Mouse (Mus musculus) CH12.LX (cell line): Measurements from ENCODE around the gene Cd59a. TPM values are rescaled to one million over a fixed set of nuclear protein-coding genes. Genes with fewer than 3 reads are reported as not detected.

ENCODE experiments used
- DNase-seq: peaks from one replicate; pipeline ENCODE4 v3.0.0-alpha.2; 2013; ENCODE audit errors: extremely low read depth
- H3K27ac ChIP-seq: 2 replicates; pipeline ENCODE4 v1.5.1; 2012; ENCODE audit warnings: low read depth, mild to moderate bottlenecking, control low read depth, moderate library complexity; ENCODE audit not compliant: insufficient read depth
- H3K27me3 ChIP-seq: replicated peaks from 2 replicates; pipeline ENCODE3; 2012; ENCODE audit warnings: inconsistent platforms
- H3K36me3 ChIP-seq, 2 experiments: replicated peaks in 1 of 2; 2 replicates each; pipeline versions ENCODE3 to v1.6.1; 2012; ENCODE audit warnings: inconsistent platforms in 1 of 2, low read length in 1 of 2, mild to moderate bottlenecking in 1 of 2, mixed read lengths in 1 of 2, moderate library complexity in 1 of 2; ENCODE audit not compliant: control insufficient read depth in 1 of 2, insufficient read depth in 1 of 2
- H3K4me1 ChIP-seq, 2 experiments: 2 replicates each; pipeline ENCODE4 v1.6.1; 2012; ENCODE audit warnings: inconsistent platforms in 1 of 2, moderate library complexity in 1 of 2; ENCODE audit not compliant: insufficient read depth in 2 of 2, control insufficient read depth in 1 of 2
- H3K4me2 ChIP-seq: 2 replicates; pipeline ENCODE4 v1.6.1; 2012; ENCODE audit warnings: low read depth, mild to moderate bottlenecking, control low read depth; ENCODE audit not compliant: poor library complexity, insufficient read depth, severe bottlenecking
- H3K4me3 ChIP-seq, 3 experiments: fragments of 150-350 bp in 1 of 3; sonication (generic) in 1 of 3; replicated peaks in 1 of 3; 2 replicates each; pipeline versions ENCODE3 to v1.5.1; 2011 to 2012; ENCODE audit warnings: low read depth in 2 of 3, low read length in 2 of 3, mild to moderate bottlenecking in 2 of 3, moderate library complexity in 2 of 3, control low read depth in 1 of 3, improper control_type of control experiment in 1 of 3, inconsistent platforms in 1 of 3, mixed read lengths in 1 of 3; ENCODE audit not compliant: poor library complexity in 1 of 3
- H3K79me2 ChIP-seq: replicated peaks from 2 replicates; pipeline ENCODE4 v1.6.1; 2012; ENCODE audit warnings: mild to moderate bottlenecking, moderate library complexity; ENCODE audit not compliant: control insufficient read depth, poor library complexity, insufficient read depth, severe bottlenecking; ENCODE audit errors: extremely low read depth
- H3K9ac ChIP-seq: 2 replicates; pipeline ENCODE4 v1.6.1; 2012; ENCODE audit warnings: low read depth, mild to moderate bottlenecking, control low read depth, moderate library complexity; ENCODE audit not compliant: insufficient read depth
- H3K9me3 ChIP-seq: replicated peaks from 2 replicates; pipeline ENCODE3; 2012; ENCODE audit warnings: low read length, inconsistent platforms, mixed read lengths
- CHD1 ChIP-seq: IDR thresholded peaks from 2 replicates; pipeline ENCODE4 v1.6.1; 2012; ENCODE audit warnings: low read depth, low read length, improper control_type of control experiment, inconsistent platforms
- ETS1 ChIP-seq: conservative IDR thresholded peaks from 2 replicates; pipeline ENCODE4 v1.6.1; 2012; ENCODE audit warnings: low read depth, mild to moderate bottlenecking, inconsistent platforms, low read length, improper control_type of control experiment, moderate library complexity
- IRF4 ChIP-seq: IDR thresholded peaks from 2 replicates; pipeline ENCODE4 v1.6.1; 2014; ENCODE audit warnings: low read depth, mild to moderate bottlenecking, inconsistent platforms, low read length, improper control_type of control experiment
- JUND ChIP-seq: conservative IDR thresholded peaks from 2 replicates; pipeline ENCODE4 v1.6.1; 2011; ENCODE audit warnings: low read depth, low read length, improper control_type of control experiment
- KAT2A ChIP-seq: IDR thresholded peaks from 2 replicates; pipeline ENCODE4 v1.6.1; 2012; ENCODE audit warnings: low read length, improper control_type of control experiment, inconsistent platforms; ENCODE audit not compliant: insufficient replicate concordance
- MAFK ChIP-seq: IDR thresholded peaks from 2 replicates; pipeline ENCODE4 v1.6.1; 2011; ENCODE audit warnings: low read length, improper control_type of control experiment; ENCODE audit not compliant: insufficient replicate concordance
- MEF2A ChIP-seq: IDR thresholded peaks from 2 replicates; pipeline ENCODE4 v1.6.1; 2014; ENCODE audit warnings: low read depth, mild to moderate bottlenecking, inconsistent platforms, low read length, improper control_type of control experiment, borderline replicate concordance
- MXI1 ChIP-seq: IDR thresholded peaks from 2 replicates; pipeline ENCODE4 v1.6.1; 2011; ENCODE audit warnings: mild to moderate bottlenecking, low read depth, low read length, improper control_type of control experiment
- NELFE ChIP-seq: IDR thresholded peaks from 2 replicates; pipeline ENCODE4 v1.6.1; 2011; ENCODE audit warnings: low read depth, low read length, improper control_type of control experiment
- NRF1 ChIP-seq: IDR thresholded peaks from 2 replicates; pipeline ENCODE4 v1.6.1; 2014; ENCODE audit warnings: low read depth, mild to moderate bottlenecking, inconsistent platforms, low read length, improper control_type of control experiment, moderate library complexity
- PAX5 ChIP-seq: IDR thresholded peaks from 2 replicates; pipeline ENCODE4 v1.6.1; 2012; ENCODE audit warnings: low read length, inconsistent platforms, mixed read lengths
- POLR2A ChIP-seq: IDR thresholded peaks from 2 replicates; pipeline ENCODE4 v1.6.1; 2011; ENCODE audit warnings: low read depth, mild to moderate bottlenecking, improper control_type of control experiment, low read length
- POLR2AphosphoS2 ChIP-seq: IDR thresholded peaks from 2 replicates; pipeline ENCODE4 v1.6.1; 2011; ENCODE audit warnings: low read depth, low read length, improper control_type of control experiment
- RAD21 ChIP-seq: IDR thresholded peaks from 2 replicates; pipeline ENCODE4 v1.6.1; 2011; ENCODE audit warnings: low read depth, mild to moderate bottlenecking, low read length, improper control_type of control experiment, moderate library complexity
- TBP ChIP-seq: conservative IDR thresholded peaks from 2 replicates; pipeline ENCODE4 v1.6.1; 2011; ENCODE audit warnings: low read depth, low read length, improper control_type of control experiment
- ZMIZ1 ChIP-seq: IDR thresholded peaks from 2 replicates; pipeline ENCODE4 v1.6.1; 2012; ENCODE audit warnings: low read depth, mild to moderate bottlenecking, inconsistent platforms, low read length, improper control_type of control experiment
- dilution Hi-C: fragments of 300-500 bp; cut with MboI; formaldehyde crosslinking; loops from 2 replicates; pipeline ENCODE4 v1.14.3; 2020; ENCODE audit warnings: low sequenced_read_pairs; ENCODE audit not compliant: extremely low pct_unique_long_range_greater_than_20kb, extremely low pct_ligation_motif_present
- in situ Hi-C: fragments of 300-500 bp; cut with MboI; formaldehyde crosslinking; loops from 3 replicates; pipeline ENCODE4 v1.14.3; 2019; ENCODE audit warnings: low sequenced_read_pairs, low pct_ligation_motif_present, low pct_unique_long_range_greater_than_20kb, mixed read lengths
- polyA plus RNA-seq: library from polyadenylated mRNA; unstranded; fragments of >175 nt; gene quantifications from 2 replicates; pipeline ENCODE4 v1.2.1, GENCODE M21; 2012; ENCODE audit warnings: low read depth; ENCODE audit not compliant: insufficient read length
- total RNA-seq, 2 experiments: library from RNA; depleted of rRNA; stranded (reverse); fragments of 300-350 nt in 1 of 2; fragments of >200 nt in 1 of 2; gene quantifications; 2 replicates each; pipeline ENCODE4 v1.2.3; 2012 to 2014

The Cd59a gene
- total and polyA plus RNA-seq, 3 experiments: 4.5 to 6.6 (median 4.8) TPM

DNA sequence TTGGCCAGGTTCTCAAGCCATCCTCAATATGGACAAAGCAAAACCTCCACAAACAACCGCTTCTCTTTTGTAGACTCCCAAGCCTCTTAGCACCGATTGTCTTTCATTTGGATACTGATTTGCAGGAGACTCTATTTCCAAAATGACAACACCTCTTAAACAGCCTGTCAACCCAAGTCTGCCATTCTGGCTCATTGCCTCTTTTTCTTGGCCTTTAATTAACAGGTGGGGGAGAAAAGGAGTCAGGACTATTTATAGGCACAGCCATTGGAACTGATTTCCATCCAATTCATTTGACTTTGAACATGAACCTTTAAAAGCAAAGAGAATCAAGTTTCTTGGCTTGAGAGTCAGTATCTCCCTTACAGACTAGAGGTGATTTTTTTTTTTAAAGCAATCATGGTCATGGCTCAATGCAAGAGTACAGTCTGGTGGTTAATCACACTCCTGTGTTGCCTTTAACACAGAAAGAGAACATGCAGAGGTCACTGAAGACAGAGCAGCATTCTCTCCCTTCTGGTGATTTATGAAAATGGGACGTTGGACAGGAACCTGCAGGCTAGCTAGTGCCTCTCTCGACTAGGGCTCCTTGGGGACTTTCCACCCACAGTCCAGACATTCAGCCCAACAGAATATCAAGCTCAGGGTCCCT is 52.4 kb downstream of the Cd59a start:
- Histone ChIP-seq H3K27ac (no peak overlapping the region), H3K9me3 (no peaks in the 10 kb centered on the region), H3K79me2 (no peaks in the 10 kb centered on the region), H3K9ac (no peak overlapping the region), H3K4me3 (no peak overlapping the region), H3K4me1 (peaks cover 9 to 48% of the 10 kb centered on the region in 2 experiments), H3K36me3 (no peaks in the 10 kb centered on the region), H3K4me2 (no peak overlapping the region), H3K27me3 (no peaks in the 10 kb centered on the region)
- no peak for TF ChIP-seq PAX5
- no peak for TF ChIP-seq TBP
- TF ChIP-seq KAT2A: no peak
- no peak for TF ChIP-seq MEF2A
- TF ChIP-seq IRF4: no peak
- TF ChIP-seq POLR2A: no peak
- no peak for TF ChIP-seq RAD21
- TF ChIP-seq MAFK: no peak
- TF ChIP-seq ETS1: no peak
- no peak for TF ChIP-seq JUND
- TF ChIP-seq NELFE: no peak
- in situ Hi-C loops (loop anchor here (25.0 kb wide), 1 partner anchor 164 kb away; no protein-coding TSS in a partner anchor), dilution Hi-C loops (no loop called here)
- no peak for DNase-seq

DNA sequence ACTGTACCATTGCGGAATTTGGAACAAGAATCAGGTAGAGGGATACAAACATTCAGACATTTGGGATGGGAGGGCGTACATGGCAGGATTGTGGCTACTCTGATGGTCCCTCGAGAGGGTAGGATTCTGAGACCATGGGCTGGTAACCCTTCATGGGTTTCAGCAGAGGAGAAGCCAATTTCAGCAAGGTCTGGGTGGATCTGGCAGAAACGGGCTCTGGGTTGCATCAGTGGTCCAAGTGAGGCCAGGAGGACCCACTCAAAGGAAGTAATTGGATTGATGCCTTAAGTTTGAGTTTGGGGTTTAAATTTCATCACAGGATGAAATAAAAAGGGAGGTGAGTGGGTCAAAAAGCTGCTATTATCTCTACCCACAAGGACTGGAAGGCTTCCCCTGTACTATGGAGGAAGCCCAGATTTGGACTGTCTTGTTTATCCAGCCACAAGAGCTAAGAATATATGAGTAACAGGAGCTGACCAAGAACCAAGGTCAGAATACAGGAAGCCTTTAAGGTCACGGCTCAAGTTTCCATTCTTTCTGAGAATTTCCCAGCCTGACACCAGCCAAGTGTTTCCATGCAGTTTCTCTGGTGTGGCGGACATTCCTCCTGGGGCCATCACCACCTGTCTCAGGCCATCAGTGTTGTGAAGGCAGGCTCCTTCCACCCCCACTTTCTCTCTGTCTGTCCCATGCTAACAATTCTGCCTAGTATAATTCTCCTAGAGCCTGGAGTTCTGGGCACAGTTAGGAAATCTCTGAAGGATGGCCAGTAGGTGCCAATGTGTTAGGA is 55.2 kb downstream of the Cd59a start:
- H3K4me2 ChIP-seq: no peak overlapping the region
- H3K79me2 ChIP-seq: no peaks in the 10 kb centered on the region
- DNase-seq: no peak
- no peak overlapping the region for H3K9ac ChIP-seq
- no peaks in the 10 kb centered on the region for H3K27me3 ChIP-seq
- dilution Hi-C loops (no loop called here), in situ Hi-C loops (no loop called here)
- H3K4me1 ChIP-seq: peaks cover 0 to 28% of the 10 kb centered on the region in 2 experiments; a peak in 2 of 4 replicates
- TF ChIP-seq RAD21 (no peak), NRF1 (no peak), JUND (no peak), POLR2AphosphoS2 (no peak), MEF2A (no peak), MXI1 (no peak), ZMIZ1 (no peak), CHD1 (no peak)
- H3K9me3 ChIP-seq: no peaks in the 10 kb centered on the region
- H3K4me3 ChIP-seq: no peak overlapping the region
- H3K36me3 ChIP-seq: no peaks in the 10 kb centered on the region
- no peak overlapping the region for H3K27ac ChIP-seq
